Mouse (Mus musculus) embryo, embryonic 10 days (tissue): ENCODE results near the gene Tceal3.
A peak's percentile ranks its signal among the peaks of the same experiment; 100 is the strongest.
"Not testable (repeated sequence)": the region's sequence is repeated elsewhere in the genome, so short reads cannot be mapped to it uniquely, and the experiment has no call there.

Source experiments
- DNase-seq: peaks from one replicate; pipeline ENCODE4 v3.0.0-alpha.2; 2015; ENCODE audit warnings: low spot score

Tceal3 gene

DNA sequence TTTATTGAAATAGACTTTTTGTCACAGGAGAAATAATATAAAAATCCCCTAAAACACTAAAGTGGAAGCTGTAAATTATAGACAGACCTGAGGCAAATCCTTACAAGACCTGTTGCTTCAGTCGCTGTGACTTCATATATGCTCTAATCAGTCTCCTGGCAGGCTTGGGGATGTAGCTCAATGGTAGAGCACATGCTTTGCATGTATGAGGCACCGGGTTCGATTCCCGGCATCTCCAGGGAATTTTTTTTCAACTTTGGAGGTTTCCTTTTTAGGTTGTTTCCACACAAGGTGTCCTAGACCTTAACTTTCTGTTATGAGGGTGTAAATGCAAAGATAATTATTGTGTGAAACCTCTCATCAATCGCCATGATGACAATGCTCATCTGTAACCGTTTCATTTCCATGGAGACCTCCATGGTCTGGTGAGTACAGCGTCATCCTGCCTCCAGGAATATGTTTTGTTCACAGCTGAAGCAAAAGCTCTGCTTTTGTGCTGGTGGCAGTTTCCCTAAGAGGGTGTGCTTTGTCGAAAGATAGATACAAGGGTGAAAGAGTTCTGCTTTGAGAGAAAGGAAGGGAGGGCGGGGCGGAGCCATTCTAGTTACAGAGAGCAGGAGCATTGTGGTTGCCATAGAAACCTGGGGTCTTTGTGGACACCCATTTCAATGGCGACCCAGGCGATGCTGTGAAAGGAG is at the start of gene Tceal3:
Gene Tceal3 (plus strand): TSS at position 644 of the 698 bp plus-strand sequence.
- DNase-seq = peak; percentile 74

DNA sequence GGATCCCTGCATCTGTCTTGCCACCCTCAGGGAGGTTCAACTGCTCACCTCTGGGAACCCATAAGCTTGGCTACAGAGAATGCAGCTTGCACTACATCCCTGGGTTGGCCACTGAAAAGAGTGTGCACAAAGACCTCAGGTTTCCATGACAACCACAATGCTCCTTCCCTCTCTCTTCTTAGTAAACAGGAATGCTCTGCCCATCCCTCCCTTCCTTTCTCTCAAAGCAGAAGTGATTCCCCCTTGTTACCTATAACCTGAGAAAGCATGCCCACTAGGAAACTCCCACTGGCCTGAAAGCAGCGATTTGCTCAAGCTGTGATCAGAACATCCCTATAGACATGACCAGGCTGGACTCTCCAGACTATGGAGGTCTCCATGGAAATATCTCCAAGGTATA is 46.7 kb upstream of the Tceal3 start, which contains the start of gene Kir3dl2:
Gene Kir3dl2 (minus strand): TSS at position 101 of the 400 bp plus-strand sequence.
- not testable (repeated sequence) for DNase-seq

DNA sequence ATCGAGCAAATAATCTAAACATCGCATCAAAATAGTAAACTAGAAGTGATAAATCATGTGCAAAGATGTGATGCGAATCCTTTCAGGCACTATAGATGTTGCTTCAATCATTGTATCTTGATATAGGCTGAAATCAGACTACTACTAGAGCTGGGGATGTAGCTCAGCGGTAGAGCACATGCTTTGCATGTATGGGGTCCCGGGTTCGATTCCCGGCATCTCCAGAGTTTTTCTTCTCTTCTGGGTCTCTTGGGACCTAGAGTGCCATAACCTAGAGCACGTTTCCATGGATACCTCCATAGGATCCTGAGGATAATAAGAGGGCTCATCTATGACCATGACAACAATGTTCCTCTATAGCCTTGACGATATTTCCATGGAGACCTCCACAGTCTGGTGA is 21.5 kb upstream of the Tceal3 start:
- not testable (repeated sequence) for DNase-seq

DNA sequence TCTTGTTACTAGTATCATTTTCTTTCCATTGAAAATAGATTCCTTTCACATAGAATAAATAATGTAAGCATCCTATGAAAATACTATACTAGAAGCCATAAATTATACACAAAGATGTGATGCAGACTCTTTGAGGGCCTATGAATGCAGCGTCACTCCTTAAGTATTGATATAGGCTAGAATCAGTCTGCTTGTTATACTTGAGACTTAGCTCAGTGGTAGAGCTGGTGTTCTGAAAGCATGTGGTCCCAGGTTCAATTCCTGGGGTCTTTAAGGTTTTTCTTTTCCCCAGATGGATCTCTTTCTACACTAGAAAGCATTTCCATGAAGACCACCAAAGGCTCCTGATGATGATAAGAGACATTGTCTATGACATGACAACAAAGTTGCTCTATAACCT is 6.0 kb upstream of the Tceal3 start:
- DNase-seq = no peak

DNA sequence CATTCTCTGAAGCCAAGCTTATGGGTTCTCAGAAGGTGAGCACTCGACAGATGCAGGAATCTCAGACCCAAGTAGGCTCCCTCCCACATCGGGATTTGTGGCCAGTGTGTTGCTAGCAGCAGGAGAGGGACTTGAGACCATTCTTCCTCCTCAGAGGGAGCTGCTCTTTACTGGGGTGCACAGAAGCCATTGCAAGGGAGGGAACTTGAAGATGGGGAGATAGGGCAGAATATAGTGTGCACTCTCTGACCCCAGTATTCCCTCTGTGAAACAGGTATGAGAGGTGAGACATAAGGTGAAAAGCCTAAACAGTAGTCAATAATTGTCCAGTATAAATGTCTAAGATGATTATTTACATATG is 235 bp downstream of the Tceal3 start:
- DNase-seq = no peak

DNA sequence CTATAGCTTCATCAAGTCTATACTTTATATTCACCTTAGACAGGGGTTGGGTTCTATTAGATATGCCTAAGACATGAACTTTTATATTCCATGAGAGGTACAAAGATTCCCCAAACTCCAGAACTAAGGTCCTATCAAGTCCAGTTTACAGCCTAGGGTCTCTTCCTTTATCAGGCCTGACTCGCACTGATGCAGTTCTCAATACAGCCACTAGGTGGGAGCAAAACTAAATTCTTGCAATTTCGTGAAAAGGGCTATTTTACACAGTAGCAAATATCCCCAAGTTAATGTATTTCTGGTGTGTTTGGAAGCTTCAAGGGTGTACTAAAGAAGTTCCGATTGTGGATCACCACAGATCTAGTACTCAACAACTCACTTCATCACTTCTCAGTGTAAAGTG is 8.8 kb downstream of the Tceal3 start:
- peak; percentile 53 for DNase-seq

DNA sequence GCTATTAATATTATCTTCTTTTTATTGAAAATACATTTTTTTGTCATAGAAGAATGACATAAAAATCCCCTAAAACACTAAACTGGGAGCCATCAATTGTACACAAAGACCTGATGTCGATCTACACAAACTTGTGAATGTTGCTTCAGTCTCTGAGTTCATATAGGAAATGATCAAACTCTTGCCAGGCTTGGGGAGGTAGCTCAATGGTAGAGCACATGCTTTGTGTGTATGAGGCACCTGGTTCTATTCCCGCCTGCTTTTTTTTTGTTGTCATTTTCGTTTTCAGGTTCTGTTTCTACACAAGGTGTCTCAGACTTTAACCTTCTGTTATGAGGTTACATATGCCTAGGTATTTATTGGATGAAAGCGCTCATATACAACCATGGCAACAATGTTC is 16.3 kb downstream of the Tceal3 start:
- DNase-seq = no peak

DNA sequence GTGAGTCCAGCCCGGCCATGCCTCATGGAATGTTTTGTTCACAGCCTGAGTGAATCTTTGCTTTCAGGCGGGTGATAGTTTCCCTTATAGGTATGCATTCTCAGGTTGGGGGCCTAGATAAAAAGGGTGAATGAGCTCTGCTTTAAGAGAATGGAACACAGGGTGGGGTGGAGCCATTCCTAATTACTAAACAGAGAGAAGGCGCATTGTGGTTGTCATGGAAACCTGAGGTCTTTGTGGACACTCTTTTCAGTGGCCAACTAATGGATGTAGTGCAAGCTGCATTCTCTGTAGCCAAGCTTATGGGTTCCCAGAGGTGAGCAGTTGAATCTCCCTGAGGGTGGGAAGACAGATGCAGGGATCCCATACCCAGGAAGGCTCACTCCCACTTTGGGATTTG is 16.8 kb downstream of the Tceal3 start:
- peak; percentile 21 for DNase-seq

DNA sequence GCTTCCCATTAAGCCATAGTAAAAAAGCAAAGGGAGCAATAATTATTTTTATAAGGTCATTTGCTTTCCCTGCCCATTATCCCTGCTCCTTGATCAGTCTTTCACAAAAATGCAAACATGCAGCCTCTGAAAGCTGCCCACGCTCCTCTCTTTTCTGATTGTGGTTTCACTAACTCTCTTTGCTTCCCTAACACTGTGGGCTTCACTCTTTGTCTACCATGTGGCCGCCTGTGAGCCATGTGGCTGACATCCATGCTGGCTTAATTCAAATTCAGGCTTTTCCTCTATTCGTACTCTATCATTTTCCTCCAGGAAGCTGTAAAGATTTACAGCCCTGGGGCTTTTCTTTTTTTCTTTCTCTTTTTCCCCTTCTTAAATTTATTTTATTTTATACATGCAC is 20.7 kb downstream of the Tceal3 start:
- no peak for DNase-seq

DNA sequence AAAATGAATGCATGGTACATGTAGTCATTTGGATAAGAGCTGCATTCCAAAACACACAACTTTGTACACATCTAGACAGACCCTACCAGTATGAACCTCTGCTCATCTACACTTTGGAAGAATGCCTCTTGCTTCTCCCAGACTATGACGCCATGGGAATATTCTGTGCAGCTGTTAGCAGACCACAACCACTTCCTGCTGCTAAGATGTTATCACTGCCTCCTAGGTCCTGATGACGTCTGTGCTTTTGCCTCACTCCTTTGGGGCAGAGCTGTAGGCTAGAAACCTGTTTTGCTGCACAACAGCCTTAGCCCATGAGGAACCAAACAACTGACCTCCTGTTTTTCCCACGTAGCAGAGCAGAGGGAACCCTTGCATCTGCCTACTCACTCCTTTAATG is 25.2 kb downstream of the Tceal3 start:
- DNase-seq = not testable (repeated sequence)

DNA sequence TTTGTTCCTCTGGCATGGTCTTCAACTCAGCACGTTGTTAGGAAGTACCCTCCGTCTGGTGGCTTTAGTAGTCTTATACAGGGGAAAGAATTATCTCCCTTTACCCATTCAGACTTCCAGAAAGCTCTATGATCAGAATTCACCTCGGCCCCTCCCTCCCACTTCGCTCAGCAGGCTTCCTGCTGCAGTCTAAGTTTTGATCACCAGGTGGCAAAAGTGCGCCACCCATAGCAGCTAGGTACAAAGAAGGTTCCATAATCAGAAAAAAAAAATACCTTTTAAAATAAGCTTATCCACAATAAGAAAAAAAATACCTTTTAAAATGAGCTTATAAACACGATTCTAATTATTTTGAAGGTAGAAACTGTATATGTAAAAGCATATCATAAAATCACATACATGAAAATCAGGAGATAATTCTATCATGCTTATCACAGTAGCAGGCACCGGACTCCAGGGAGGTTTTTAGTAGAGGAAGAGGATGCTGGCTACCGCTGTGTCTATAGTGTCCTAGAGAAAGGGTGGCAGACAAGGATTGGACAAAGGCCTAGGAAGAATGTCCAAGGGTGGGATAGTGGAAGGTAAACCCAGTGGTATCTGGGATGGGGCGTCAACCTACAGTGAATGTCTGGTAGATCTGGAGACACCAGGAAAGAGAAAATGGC is 34.4 kb downstream of the Tceal3 start:
- DNase-seq = peak; percentile 53

DNA sequence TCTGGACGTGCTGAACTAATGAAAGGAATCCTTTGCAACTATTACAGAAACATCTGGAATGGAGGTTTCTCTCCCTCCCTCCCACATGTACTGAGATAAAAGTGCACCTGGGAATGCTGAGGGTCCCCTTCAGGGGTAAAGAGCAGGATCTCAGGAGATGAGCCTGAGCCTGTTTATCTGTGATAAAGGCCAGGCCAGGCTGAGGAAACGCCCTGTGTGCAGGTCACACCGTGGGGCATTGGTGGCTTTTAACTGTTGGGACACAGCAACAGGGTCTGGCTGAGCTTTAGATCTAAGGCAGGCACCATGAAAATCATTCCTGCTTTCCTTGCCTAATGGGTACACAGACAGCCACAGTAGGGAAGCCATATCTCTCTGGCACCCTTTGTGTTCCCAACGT is 35.3 kb downstream of the Tceal3 start:
- no peak for DNase-seq

DNA sequence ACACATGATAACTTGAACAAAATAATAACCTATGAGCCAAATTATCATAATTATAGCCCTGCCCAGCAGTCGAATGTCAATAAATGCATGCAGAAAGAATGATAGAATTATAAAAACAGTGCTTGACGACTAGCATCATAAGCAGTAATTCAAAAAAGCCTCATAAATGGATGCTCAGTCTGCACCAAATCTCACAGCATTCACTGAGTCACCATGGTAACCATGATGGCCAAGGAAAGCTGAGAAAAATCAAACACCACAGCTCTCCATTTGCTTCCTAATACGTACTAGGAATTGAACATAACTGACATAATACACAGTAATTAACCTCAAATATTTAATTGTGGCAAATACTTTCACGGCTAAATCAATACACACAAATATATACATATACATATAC is 44.5 kb downstream of the Tceal3 start:
- no peak for DNase-seq

DNA sequence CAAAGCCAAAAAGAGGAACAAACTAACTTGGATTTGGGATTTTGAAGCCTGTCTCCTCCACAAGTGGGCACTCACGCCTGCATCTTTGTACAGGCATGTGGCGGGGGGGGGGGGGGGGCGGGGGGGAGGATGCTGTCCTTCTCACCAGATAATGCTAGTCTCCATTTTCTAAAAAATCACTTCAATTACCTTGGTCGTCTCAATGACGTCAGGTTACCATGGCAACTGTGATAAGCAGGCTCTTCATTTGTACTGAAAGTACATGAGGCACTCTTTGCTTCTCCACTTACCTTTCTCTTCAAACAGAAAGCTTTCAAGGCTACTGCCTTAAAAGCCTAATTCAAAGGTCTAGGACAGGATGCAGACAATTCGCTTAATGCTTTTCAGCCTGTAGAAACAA is 49.1 kb downstream of the Tceal3 start:
- peak; percentile 46 for DNase-seq

DNA sequence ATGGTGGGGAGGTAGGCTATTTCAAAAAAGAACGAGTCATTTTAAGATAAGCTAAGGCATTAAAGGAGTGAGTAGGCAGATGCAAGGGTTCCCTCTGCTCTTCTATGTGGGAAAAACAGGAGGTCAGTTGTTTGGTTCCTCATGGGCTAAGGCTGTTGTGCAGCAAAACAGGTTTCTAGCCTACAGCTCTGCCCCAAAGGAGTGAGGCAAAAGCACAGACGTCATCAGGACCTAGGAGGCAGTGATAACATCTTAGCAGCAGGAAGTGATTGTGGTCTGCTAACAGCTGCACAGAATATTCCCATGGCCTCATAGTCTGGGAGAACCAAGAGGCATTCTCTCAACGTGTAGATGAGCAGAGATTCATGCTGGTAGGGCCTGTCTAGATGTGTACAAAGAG is 55.2 kb downstream of the Tceal3 start:
- DNase-seq = not testable (repeated sequence)

DNA sequence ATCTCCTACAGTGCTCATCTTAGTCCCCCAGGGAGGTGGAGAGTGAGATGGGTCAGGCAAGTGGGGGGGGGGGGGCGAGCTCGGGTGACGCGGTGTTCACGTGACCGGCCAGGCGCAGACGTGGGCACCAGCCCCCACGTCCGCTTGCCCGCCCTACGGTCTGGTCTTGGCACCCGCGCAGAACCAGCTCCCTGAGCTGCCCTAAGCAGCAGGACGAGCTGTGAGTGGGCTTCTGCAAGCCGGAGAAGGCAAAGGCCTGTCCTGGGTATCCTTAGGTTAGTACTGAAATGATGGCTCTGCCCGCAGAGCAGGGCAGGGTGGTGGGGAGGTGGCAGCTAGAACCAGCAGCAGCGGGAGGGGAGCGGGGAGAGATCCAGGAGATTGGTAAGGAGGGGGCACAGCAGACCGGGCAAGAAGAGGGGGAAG is 75.7 kb downstream of the Tceal3 start:
- DNase-seq = no peak

DNA sequence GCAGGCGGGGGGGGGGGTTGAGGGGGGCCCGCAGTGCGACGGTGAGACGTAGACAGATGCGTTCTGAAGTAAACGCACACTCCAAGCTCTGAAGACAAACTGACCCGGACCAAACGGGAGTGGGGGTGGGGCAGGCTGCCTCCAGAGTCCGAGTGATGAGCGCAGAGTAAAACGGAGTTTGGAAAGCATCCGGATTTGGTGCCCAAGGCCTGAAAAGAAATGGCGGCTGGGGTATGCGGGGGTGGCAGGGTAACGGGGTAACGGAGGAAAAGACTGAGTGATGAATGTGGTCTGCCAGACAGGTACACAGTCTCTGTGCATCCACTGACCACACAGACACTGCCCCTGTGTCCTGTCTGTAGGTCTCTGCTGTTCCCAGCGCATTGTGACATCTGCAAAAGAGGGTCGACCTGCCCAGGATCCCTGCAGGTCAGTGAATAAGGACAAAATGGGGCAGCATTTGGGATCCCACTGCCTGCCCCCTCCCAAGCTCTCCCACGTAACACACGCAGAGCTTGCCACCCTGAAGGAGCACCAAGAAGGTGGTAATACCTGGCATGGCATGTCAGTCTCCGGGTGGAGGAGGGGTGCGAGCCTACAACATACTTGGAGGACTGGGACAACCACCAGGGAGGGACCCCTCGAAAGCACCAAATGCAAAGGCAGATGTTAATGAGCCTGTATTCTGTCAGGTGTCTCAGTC is 76.3 kb downstream of the Tceal3 start:
- DNase-seq = peak; percentile 9

DNA sequence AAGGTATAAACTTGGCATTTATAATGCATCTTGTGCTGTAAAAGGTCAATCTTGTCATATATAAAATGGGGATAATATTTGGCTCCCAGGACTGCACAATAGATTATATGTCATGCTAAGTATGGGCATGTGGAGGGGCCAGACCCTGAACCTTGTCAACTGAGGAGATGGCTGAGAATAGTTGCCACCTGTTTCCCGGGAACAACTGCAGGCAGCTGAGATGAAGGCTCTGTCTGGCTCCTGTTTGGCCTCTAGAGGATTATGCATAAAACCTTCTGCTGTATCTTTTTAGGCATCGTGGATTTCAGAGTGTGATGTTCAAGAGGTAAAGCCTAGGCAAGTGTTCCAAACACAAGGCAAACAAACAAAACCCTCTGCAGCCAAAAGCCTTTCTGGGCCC is 78.2 kb downstream of the Tceal3 start:
- no peak for DNase-seq

DNA sequence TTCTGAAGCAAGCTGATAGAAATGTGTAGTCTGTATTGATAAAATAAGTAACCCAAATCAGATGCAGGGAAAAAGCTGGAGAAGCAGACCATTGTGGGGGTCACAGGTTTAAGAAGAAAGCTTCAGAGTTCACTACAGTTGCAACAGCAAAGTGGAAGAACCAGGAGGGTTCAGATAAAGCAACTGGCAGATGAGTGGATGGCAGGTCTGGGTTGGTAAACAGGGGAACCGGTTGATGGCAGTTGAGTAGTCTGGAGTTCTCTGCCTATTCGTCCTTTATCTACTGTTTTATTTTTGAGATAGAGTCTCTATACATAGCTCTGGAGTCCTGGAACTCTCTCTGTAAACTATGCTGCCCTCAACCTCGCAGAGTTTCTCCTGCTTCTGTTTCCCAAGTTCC is 90.3 kb downstream of the Tceal3 start:
- DNase-seq = no peak

DNA sequence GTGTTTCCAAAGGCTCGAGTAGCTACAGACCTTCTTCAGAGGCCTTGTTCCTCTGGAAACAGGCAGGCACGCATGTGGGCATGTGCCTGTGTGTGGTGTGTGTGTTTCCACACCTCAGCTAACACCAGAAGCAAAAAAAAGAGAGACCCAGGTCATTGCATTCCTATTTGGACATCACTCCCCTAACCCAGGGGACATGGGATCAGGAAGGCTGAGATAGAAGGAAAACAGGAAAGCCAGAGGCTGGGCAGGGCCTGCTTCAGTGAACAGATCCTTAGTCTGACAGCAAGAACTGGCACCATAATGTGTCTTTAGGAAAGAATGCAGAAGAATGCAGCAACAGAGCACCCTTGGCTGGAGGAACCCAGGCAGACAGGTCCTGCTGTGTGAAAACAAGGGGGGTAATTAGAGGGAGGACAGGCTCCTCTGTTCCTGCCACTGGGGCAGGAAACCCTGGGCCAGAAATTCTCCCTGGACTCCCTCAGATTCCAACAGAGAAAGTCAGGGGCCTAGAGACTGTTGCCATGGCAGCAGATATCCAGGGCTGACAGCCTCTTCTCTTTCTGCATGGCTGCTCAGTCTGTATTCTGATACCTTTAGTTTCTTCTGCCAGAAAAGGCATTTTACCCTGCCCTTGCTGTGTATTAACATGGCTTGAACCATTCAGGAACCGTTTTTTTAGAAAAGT is 101.1 kb downstream of the Tceal3 start:
- not testable (repeated sequence) for DNase-seq

DNA sequence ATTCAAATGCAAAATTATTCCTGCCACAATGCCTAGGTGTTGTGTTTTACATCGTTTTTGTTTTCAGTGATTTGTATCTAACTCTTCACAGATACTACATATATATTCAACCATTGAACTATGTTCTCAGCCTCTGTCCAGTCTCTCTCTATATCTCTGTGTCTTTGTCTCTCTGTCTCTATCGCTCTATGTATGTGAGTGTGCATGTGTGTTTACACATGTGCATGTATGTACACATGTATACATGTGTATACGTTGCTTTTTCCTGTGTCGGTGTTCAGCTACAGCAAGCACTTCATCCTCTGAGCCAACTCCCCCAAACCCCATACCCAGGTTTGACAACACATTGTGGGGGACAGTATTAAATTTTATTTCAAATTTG is 101.6 kb downstream of the Tceal3 start:
- no peak for DNase-seq

DNA sequence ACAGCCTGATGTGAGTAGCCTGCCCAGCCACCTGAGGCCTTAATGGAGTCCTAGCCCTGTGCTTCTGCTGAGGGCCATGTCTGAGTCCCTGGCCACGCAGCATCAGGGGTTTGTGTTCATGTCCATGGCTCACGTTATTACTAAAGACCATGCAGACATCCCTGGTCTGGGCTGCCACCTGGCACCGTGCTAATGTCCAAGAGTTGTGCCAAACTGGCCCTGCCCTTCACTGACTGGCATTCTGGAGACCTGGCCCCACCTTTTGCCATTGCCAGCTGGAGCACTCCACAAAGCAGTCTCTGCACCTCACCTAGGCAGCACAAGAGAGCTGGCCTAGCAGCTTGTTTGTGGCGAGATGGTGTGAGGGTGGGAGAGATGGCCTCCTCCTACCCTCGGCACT is 102.6 kb downstream of the Tceal3 start:
- DNase-seq = no peak
